Mouse (Mus musculus) bone marrow, adult 2 months (tissue): ENCODE data around the gene Txk. TPM values are rescaled to one million over a fixed set of nuclear protein-coding genes. Genes with fewer than 3 reads are reported as not detected.
A peak's percentile ranks its signal among the peaks of the same experiment; 100 is the strongest.

Source experiments
- H3K27ac ChIP-seq: fragments of 200-500 bp; 2 replicates; pipeline ENCODE4 v1.5.1; 2012; ENCODE audit warnings: low read depth, mild to moderate bottlenecking, control low read depth, inconsistent platforms, low read length; ENCODE audit not compliant: control insufficient read depth, poor library complexity, insufficient read depth
- H3K4me1 ChIP-seq: fragments of 200-500 bp; 2 replicates; pipeline ENCODE4 v1.6.1; 2011; ENCODE audit warnings: low read length; ENCODE audit not compliant: control insufficient read depth, insufficient read depth
- H3K4me3 ChIP-seq: fragments of 200-500 bp; replicated peaks from 2 replicates; pipeline ENCODE3; 2011; ENCODE audit warnings: mild to moderate bottlenecking, low read depth, low read length, control low read depth; ENCODE audit not compliant: control insufficient read depth
- CTCF ChIP-seq: fragments of 200-500 bp; IDR thresholded peaks from 2 replicates; pipeline ENCODE4 v1.5.1; 2011; ENCODE audit warnings: low read length, control low read depth; ENCODE audit not compliant: control insufficient read depth, insufficient read depth
- POLR2A ChIP-seq: fragments of 200-500 bp; IDR thresholded peaks from 2 replicates; pipeline ENCODE4 v1.6.1; 2011; ENCODE audit warnings: low read depth, mild to moderate bottlenecking, control low read depth, low read length, borderline replicate concordance; ENCODE audit not compliant: control insufficient read depth
- WGBS: fragments of 180-500 bp; shearing (Covaris S2); methylation state at CpG from one replicate; pipeline ENCODE4 v1.1.7; 2018; 5-methylcytosine and 5-hydroxymethylcytosine counted together
- polyA plus RNA-seq: library from polyadenylated mRNA; stranded (reverse); fragments of >200 nt; gene quantifications from 2 replicates; pipeline ENCODE4 v1.2.4, GENCODE M21; 2011; ENCODE audit warnings: low replicate concordance; ENCODE audit not compliant: missing spikeins, insufficient read depth, insufficient read length

Txk gene
- polyA plus RNA-seq, 1 experiment: 2.5 TPM

GRCm38 (mm10) chr5:72710572-72711278 lies 41.9 kb downstream of the Txk start:
- no peak overlapping the region for H3K27ac ChIP-seq
- no peaks in the 10 kb centered on the region for H3K4me1 ChIP-seq
- WGBS: 20% methylated on average over 4 of the region's 4 CpGs
- no peak overlapping the region for H3K4me3 ChIP-seq
- peak; percentile 19; the same call in 1 of the 2 replicates for TF ChIP-seq CTCF
- no peak for TF ChIP-seq POLR2A

- TF ChIP-seq CTCF: no peak
- no peak for TF ChIP-seq POLR2A
- H3K4me3 ChIP-seq: no peak overlapping the region
- 78% methylated on average over 9 of the region's 9 CpGs for WGBS
- no peak overlapping the region for H3K27ac ChIP-seq
- no peaks in the 10 kb centered on the region for H3K4me1 ChIP-seq
Measured at GRCm38 (mm10) chr5:72709976-72710375, 42.6 kb downstream of the Txk start.

- Histone ChIP-seq H3K27ac (no peak overlapping the region), H3K4me3 (no peak overlapping the region), H3K4me1 (no peaks in the 10 kb centered on the region)
- no peak for TF ChIP-seq POLR2A
- no peak for TF ChIP-seq CTCF
- 41% methylated on average over 13 of the region's 13 CpGs for WGBS
Measured at GRCm38 (mm10) chr5:72709451-72709850, 43.1 kb downstream of the Txk start.

GRCm38 (mm10) chr5:72706722-72707121 lies 45.9 kb downstream of the Txk start:
- H3K4me1 ChIP-seq: no peaks in the 10 kb centered on the region
- 80% methylated on average over 10 of the region's 10 CpGs for WGBS
- no peak overlapping the region for H3K4me3 ChIP-seq
- H3K27ac ChIP-seq: no peak overlapping the region
- no peak for TF ChIP-seq CTCF
- no peak for TF ChIP-seq POLR2A

- Histone ChIP-seq H3K4me1 (no peaks in the 10 kb centered on the region), H3K27ac (no peak overlapping the region), H3K4me3 (no peak overlapping the region)
- WGBS: 87% methylated on average over 10 of the region's 10 CpGs
- TF ChIP-seq CTCF: no peak
- TF ChIP-seq POLR2A: no peak
Measured at GRCm38 (mm10) chr5:72706095-72706494, 46.5 kb downstream of the Txk start.

- H3K4me1 ChIP-seq: no peaks in the 10 kb centered on the region
- no peak overlapping the region for H3K4me3 ChIP-seq
- no peak for TF ChIP-seq POLR2A
- TF ChIP-seq CTCF: no peak
- no peak overlapping the region for H3K27ac ChIP-seq
Measured at GRCm38 (mm10) chr5:72702202-72702601, 50.4 kb downstream of the Txk start.

GRCm38 (mm10) chr5:72699500-72699818 lies 53.1 kb downstream of the Txk start:
- TF ChIP-seq POLR2A: no peak
- TF ChIP-seq CTCF: no peak
- Histone ChIP-seq H3K27ac (no peak overlapping the region), H3K4me1 (no peaks in the 10 kb centered on the region), H3K4me3 (no peak overlapping the region)
- WGBS: 82% methylated on average over 2 of the region's 2 CpGs

GRCm38 (mm10) chr5:72698818-72699499 lies 53.6 kb downstream of the Txk start:
- Histone ChIP-seq H3K4me3 (no peak overlapping the region), H3K4me1 (no peaks in the 10 kb centered on the region), H3K27ac (no peak overlapping the region)
- TF ChIP-seq CTCF: no peak
- WGBS: 81% methylated on average over 7 of the region's 7 CpGs
